Mouse (Mus musculus) neural tube, embryonic 13.5 days (tissue): ENCODE data around the gene Anxa7. TPM values are rescaled to one million over a fixed set of nuclear protein-coding genes. Genes with fewer than 3 reads are reported as not detected.

Source experiments
- ATAC-seq: fragments of 200-750 bp; cut with Nextera tagmentation; 2 replicates; pipeline ENCODE4 v1.8.0; 2017; ENCODE audit warnings: low read depth, mild to moderate bottlenecking, moderate TSS enrichment, moderate library complexity
- H3K27ac ChIP-seq: fragments of 300-500 bp; sonication (generic); replicated peaks from 2 replicates; pipeline ENCODE4 v1.5.1; 2015; ENCODE audit warnings: moderate library complexity, mild to moderate bottlenecking, inconsistent platforms
- H3K27me3 ChIP-seq: fragments of 300-500 bp; sonication (generic); 2 replicates; pipeline ENCODE4 v1.6.1; 2015; ENCODE audit warnings: mild to moderate bottlenecking, inconsistent platforms
- H3K36me3 ChIP-seq: fragments of 300-500 bp; sonication (generic); 2 replicates; pipeline ENCODE4 v1.6.1; 2015; ENCODE audit warnings: mild to moderate bottlenecking, inconsistent platforms
- H3K4me1 ChIP-seq: fragments of 300-500 bp; sonication (generic); replicated peaks from 2 replicates; pipeline ENCODE4 v1.6.1; 2015; ENCODE audit warnings: inconsistent platforms
- H3K4me2 ChIP-seq: fragments of 300-500 bp; sonication (generic); 2 replicates; pipeline ENCODE4 v1.6.1; 2015; ENCODE audit warnings: inconsistent platforms, mild to moderate bottlenecking, moderate library complexity
- H3K4me3 ChIP-seq: fragments of 300-500 bp; sonication (generic); 2 replicates; pipeline ENCODE4 v1.5.1; 2015; ENCODE audit warnings: mild to moderate bottlenecking, inconsistent platforms
- H3K9ac ChIP-seq: fragments of 300-500 bp; sonication (generic); 2 replicates; pipeline ENCODE4 v1.6.1; 2015; ENCODE audit warnings: moderate library complexity, mild to moderate bottlenecking, inconsistent platforms
- H3K9me3 ChIP-seq: fragments of 300-500 bp; sonication (generic); 2 replicates; pipeline ENCODE4 v1.6.1; 2016; ENCODE audit warnings: inconsistent platforms
- WGBS: fragments of 180-500 bp; shearing (Covaris S2); methylation state at CpG from one replicate; pipeline ENCODE4 v1.1.7; 2015; 5-methylcytosine and 5-hydroxymethylcytosine counted together
- polyA plus RNA-seq: library from polyadenylated mRNA; unstranded; fragments of >200 nt; fragmentation: Nextera tagmentation; extraction: Ambion mirVana; gene quantifications from 2 replicates; pipeline ENCODE4 v1.2.1, GENCODE M21; 2015

Gene Anxa7
- 16.8 and 17.1 TPM in 2 replicates for polyA plus RNA-seq

DNA sequence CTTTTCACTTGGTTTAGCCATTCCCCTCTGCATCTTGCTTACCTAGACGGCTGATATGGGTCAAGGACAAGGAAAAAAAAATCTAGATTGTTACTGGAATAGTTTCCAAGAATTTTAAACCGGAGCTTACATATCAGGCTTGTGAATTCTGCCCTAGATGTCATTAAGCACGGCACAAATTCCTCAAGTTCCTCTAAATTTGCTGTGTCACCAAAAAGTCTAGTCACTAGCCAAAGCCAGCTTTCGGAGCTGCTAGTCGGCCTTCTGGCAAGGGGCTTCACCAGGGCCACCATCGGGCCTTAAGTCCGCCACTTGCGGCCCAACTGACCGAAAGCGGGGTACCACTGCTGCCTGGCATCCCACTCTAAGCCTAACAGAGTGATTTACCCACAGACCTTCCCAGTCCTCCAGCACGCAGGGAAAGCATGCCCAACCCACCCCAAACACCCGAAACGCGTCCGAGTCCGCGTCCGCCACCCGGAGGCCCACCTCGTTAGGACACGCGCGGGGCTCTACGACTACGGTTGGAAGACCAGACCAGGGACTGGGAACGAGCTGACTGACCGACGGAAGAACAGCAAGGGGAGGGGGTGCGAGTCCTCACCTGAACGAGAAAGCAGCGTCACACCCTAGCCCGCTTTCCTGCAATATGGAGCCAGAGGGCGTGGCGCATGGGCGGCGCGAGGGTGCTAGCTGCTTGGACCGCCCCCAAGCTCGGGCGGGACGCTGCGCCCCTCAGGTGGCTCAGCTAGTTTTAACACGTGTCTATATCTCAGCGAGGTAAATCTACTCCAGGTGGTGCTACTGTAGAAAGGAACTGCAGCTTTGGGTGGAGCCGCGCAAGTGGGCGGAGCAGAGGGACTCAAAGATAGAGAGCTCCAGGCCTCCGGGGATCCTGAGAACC lies at the start of gene Anxa7:
TSS of gene Anxa7 (minus strand) at position 843 of the 904 bp plus-strand sequence.
- no peaks in the 10 kb centered on the region for H3K9me3 ChIP-seq
- peak within 1 kb of the TSS; percentile 65 for H3K4me3 ChIP-seq
- 0 out of 2 replicates have a peak, but pooled peaks cover 3% of the 10 kb centered on the region for H3K4me1 ChIP-seq
- H3K9ac ChIP-seq = peak within 1 kb of the TSS; percentile 75
- peaks cover 10% of the 10 kb centered on the region for H3K36me3 ChIP-seq
- 1% methylated on average over 48 of the region's 48 CpGs for WGBS
- peak within 1 kb of the TSS; percentile 88 for H3K4me2 ChIP-seq
- H3K27me3 ChIP-seq = peaks cover 11% of the 10 kb centered on the region; the same call in 1 of the 2 replicates
- peak; percentile 75 for ATAC-seq
- H3K27ac ChIP-seq = no peak within 1 kb of the TSS; the same call in 1 of the 2 replicates

DNA sequence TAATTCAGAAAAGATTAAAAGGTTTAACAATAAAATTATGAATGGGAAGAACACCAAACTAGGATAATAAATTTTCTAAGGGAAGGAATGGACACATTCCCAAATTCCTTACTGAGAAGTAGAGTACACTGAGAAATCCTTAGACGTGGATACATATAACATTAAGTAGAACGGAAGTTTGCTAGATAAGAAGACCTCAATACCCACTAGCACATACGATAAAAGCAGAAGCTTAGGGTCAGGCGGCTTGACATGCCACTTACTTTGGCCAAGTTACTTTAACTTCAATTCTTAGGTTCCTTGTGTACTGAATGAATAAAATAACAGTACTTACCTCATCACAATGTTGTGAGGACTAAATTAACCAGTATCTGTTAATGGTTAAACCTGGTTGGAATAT lies 49.7 kb upstream of the Anxa7 start:
- Histone ChIP-seq H3K27ac (no peak overlapping the region), H3K9ac (no peak overlapping the region), H3K36me3 (no peaks in the 10 kb centered on the region), H3K4me1 (no peaks in the 10 kb centered on the region), H3K4me3 (no peak overlapping the region), H3K27me3 (no peaks in the 10 kb centered on the region), H3K4me2 (no peak overlapping the region), H3K9me3 (no peaks in the 10 kb centered on the region)
- no peak for ATAC-seq
- 93% methylated on average over 4 of the region's 4 CpGs for WGBS

DNA sequence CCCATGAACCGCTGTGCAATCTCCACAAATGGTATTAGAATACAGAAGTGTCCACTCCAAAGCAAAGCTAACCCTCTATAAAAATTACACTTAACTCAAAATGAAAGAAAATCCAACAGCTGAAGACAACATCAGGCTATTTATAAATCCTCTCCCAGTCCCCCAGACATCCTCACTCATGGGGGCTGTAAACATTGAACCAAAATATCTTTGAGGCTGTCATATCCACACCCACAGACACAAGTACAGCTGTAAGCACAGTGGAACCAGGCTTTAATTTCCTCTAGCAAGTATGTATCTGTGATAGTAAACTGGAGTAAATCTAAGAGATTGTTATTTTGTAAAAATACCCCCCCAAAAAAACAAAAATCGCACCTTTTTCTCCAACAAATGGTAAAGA lies 40.2 kb upstream of the Anxa7 start:
- peaks cover 39% of the 10 kb centered on the region for H3K36me3 ChIP-seq
- 96% methylated on average over 2 of the region's 2 CpGs for WGBS
- no peak for ATAC-seq

DNA sequence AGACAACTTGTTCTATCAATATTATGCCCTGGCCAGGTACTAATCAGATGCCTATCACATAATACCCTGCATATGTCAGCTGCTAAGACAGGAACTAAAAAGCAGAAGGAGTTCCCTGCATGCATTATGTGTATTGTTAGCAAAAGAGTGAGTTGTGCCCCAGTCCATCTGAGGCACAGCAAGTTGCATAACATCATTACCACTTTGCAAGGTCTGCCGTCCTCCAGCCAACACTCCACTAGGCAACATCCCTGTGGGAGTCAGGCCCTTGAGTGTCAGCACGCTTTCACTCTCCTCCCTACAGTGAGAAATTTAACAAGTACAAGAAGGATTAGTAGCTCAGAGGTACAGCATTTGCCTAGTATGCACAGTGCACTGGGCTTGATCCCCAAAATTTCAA lies 28.5 kb upstream of the Anxa7 start:
- no peak for ATAC-seq
- 71% methylated on average over 2 of the region's 2 CpGs for WGBS
- Histone ChIP-seq H3K27me3 (no peaks in the 10 kb centered on the region), H3K36me3 (peaks cover 12% of the 10 kb centered on the region), H3K4me1 (no peaks in the 10 kb centered on the region), H3K4me2 (no peak overlapping the region), H3K27ac (no peak overlapping the region), H3K9ac (no peak overlapping the region), H3K4me3 (no peak overlapping the region), H3K9me3 (no peaks in the 10 kb centered on the region)

More for the DNA sequence above, 40.2 kb upstream of the Anxa7 start:
- Histone ChIP-seq H3K9me3 (no peaks in the 10 kb centered on the region), H3K27ac (no peak overlapping the region), H3K4me1 (no peaks in the 10 kb centered on the region), H3K4me2 (no peak overlapping the region), H3K4me3 (no peak overlapping the region), H3K27me3 (no peaks in the 10 kb centered on the region), H3K9ac (no peak overlapping the region)

DNA sequence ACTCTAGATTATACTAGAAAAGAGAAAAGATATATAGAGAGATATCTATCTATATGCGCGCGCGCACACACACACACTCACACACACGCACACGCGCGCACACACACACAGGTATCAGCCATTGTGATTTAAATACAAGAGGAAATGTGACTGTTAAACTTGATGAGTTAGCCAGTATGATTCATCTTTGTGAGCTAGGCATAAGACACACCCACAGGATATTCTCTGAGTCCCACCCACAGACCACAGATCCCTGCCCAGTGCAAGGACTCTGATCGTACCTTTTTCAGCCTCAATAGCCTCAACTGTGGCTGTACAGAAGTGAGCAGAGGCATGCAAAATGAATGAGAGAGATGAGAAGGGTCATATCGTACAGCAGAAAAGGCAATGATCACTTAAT lies 23.0 kb upstream of the Anxa7 start:
- ATAC-seq = no peak
- H3K36me3 ChIP-seq = peaks cover 22% of the 10 kb centered on the region
- WGBS = 96% methylated on average over 10 of the region's 10 CpGs

DNA sequence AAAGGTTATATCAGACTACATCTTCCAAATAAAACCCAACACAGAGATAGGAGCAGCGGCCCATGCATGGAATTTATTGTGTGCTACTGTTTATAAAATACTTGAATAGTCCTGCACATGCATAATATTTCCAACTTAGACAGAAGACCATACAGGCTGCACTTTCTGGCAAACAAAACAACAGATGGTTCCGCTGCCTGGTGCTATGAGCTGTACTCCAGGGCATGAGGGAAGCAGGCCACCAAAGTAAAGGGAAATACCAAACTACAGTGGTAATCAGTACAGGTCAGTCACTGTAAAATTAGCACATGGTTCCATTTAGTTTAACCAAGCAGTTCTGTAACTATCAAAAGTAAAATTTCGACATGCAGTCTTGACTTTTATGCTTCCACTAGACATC lies 20.0 kb upstream of the Anxa7 start:
- Histone ChIP-seq H3K4me2 (no peak overlapping the region), H3K27ac (no peak overlapping the region), H3K4me3 (no peak overlapping the region), H3K9ac (no peak overlapping the region), H3K9me3 (no peaks in the 10 kb centered on the region), H3K36me3 (peaks cover 33% of the 10 kb centered on the region), H3K4me1 (no peaks in the 10 kb centered on the region), H3K27me3 (no peaks in the 10 kb centered on the region)
- WGBS = 96% methylated on average over 3 of the region's 3 CpGs
- no peak for ATAC-seq

More for the DNA sequence above, 23.0 kb upstream of the Anxa7 start:
- no peaks in the 10 kb centered on the region for H3K27me3 ChIP-seq
- H3K9me3 ChIP-seq = no peaks in the 10 kb centered on the region
- H3K4me3 ChIP-seq = no peak overlapping the region
- no peak overlapping the region for H3K4me2 ChIP-seq
- no peaks in the 10 kb centered on the region for H3K4me1 ChIP-seq
- H3K9ac ChIP-seq = no peak overlapping the region
- H3K27ac ChIP-seq = no peak overlapping the region

DNA sequence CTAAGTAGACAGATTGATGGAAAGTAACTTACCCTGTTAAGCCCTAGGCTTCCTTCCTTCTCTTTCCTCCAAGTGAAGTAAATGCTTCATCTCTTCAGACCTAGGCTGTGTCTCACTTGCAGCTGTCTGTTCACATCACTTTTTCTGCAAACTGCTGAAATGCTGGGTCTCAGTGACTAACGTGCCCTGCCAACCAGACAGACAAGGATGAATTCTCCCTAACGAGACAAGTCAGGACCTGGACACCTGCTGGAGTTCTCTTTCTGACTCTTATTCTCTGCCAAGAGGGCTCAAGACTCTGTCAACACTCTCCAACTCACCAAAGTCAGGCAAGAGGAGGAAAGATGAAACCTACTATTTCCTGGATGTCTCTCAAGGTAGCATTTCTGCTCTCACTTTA lies 16.7 kb upstream of the Anxa7 start, which contains the start of gene Mss51:
TSS of gene Mss51 (minus strand) at position 299 of the 400 bp plus-strand sequence.
- no peak within 1 kb of the TSS for H3K4me3 ChIP-seq
- no peak for ATAC-seq
- no peak within 1 kb of the TSS for H3K4me2 ChIP-seq
- no peak within 1 kb of the TSS for H3K9ac ChIP-seq
- no peaks in the 10 kb centered on the region for H3K9me3 ChIP-seq
- H3K27me3 ChIP-seq = no peaks in the 10 kb centered on the region
- 89% methylated on average over 2 of the region's 2 CpGs for WGBS
- no peaks in the 10 kb centered on the region for H3K4me1 ChIP-seq
- no peak within 1 kb of the TSS for H3K27ac ChIP-seq
- H3K36me3 ChIP-seq = peaks cover 36% of the 10 kb centered on the region

DNA sequence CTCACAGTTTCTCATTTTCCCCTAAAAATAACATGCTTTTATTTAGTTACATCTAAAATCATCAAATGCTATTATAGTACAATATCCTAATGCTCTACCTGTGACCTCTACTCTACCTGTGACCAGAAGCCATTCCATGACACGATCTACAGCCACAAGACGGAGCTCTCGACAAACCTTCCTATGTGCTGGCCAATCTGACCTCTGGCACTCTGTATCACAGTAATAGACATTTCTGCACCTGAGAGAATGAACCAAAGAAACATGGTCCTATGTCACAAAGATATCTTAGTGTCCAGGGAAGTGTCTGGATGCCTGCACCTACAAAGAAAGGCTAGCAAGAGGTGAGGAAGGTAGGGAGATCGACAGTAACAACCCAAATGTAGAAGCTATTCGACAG lies 6.1 kb upstream of the Anxa7 start:
- Histone ChIP-seq H3K9ac (no peak overlapping the region), H3K4me1 (no peaks in the 10 kb centered on the region), H3K4me2 (no peak overlapping the region), H3K4me3 (no peak overlapping the region), H3K27ac (no peak overlapping the region), H3K36me3 (peaks cover 37% of the 10 kb centered on the region), H3K27me3 (no peaks in the 10 kb centered on the region), H3K9me3 (no peaks in the 10 kb centered on the region)
- 96% methylated on average over 5 of the region's 5 CpGs for WGBS
- ATAC-seq = no peak

DNA sequence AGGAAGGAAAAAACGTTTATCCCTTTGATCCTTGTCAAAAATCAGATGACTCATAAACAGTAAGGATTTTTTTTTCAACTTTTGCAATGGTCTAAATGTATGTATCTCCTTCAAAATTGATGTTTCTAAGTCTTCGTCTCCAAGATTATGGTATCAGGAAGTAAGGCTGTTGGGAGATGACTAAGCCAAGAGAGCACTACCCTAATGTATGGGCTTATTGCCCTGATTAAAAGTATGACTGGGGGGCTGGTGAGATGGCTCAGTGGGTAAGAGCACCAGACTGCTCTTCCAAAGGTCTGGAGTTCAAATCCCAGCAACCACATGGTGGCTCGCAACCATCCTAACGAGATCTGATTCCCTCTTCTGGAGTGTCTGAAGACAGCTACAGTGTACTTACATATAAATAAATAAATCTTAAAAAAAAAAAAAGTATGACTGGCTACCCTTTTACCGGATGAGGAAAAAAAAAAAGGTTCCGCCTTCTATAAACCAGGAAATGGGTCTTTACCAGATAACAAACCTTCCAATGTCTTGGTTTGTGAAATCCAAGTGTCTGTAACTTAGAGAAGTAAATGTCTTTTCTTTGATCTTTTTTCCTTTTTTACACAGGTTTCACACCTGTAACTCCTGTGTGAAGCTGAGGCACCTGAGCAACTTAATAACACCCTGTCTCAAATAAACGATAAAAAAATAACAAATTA lies 2.3 kb upstream of the Anxa7 start:
- no peak overlapping the region for H3K4me3 ChIP-seq
- 89% methylated on average over 7 of the region's 7 CpGs for WGBS
- H3K9me3 ChIP-seq = no peaks in the 10 kb centered on the region
- H3K9ac ChIP-seq = no peak overlapping the region
- H3K4me2 ChIP-seq = no peak overlapping the region
- no peak overlapping the region for H3K27ac ChIP-seq
- H3K27me3 ChIP-seq = peaks cover 11% of the 10 kb centered on the region; the same call in 1 of the 2 replicates
- no peak for ATAC-seq
- H3K36me3 ChIP-seq = peaks cover 28% of the 10 kb centered on the region
- 0 out of 2 replicates have a peak, but pooled peaks cover 3% of the 10 kb centered on the region for H3K4me1 ChIP-seq

DNA sequence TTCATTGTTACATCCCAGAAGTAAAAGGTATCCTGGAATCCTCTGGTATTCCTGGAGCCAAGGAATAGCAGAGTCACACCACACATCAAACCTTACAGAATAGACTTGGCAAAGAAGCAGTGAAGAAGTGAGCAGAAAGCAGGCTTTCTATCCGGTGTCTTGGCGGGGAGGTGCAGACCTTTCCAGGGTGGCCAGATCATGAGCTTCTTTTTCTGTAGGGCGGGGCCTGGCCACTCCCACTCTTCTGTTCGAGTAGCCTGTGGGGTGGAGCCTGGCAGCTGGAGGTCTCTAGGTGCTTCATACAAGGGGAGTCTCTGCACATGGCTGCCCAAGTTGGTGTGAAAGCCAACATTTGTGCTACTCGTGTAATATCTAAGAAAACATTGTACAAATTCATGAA lies 1.3 kb upstream of the Anxa7 start:
- H3K4me1 ChIP-seq = 0 out of 2 replicates have a peak, but pooled peaks cover 3% of the 10 kb centered on the region
- peaks cover 21% of the 10 kb centered on the region for H3K36me3 ChIP-seq
- no peak overlapping the region for H3K9ac ChIP-seq
- 23% methylated on average over 5 of the region's 5 CpGs for WGBS
- H3K27ac ChIP-seq = no peak overlapping the region
- no peak for ATAC-seq
- H3K4me2 ChIP-seq = no peak overlapping the region
- peaks cover 11% of the 10 kb centered on the region; the same call in 1 of the 2 replicates for H3K27me3 ChIP-seq
- no peak overlapping the region for H3K4me3 ChIP-seq
- H3K9me3 ChIP-seq = no peaks in the 10 kb centered on the region

DNA sequence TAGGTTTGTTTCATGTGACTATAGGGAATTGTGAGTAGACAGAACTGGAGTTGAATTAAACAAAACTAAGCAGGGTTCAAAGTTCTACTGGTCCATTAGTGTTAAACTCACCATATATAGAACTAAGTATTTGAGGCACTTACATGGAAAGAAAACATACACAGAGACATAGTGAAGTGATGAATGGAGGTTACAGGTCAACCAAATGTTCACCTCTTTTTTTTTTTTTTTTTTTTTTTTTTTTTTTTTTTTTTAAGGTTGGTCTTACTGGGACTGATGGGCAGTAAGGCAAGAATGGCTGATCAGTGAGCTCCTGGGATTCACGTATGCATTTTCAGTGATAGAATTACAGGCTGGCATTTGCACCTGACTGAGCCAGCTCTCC lies 254 bp upstream of the Anxa7 start:
- ATAC-seq = no peak; the same call in 1 of the 2 replicates

DNA sequence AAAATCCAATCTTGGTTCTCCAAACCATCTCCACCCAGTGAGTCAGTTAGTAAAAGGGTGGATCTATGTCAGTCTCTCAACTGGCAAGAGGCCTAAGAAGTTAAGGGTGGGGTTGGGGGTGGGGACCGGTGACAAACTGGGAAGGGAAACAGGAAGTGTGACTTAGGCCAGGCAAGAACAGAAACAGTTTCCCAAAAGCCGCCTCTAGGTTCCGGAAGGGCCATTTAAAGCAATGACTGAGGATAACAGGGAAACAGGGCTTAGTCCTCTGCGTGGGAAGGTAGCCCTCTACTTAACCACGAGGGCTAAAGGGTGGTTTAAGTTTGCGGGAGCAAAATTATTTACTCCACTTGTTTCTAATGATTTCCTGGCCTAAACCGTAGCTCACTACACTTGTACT lies 1.1 kb downstream of the Anxa7 start:
- WGBS = 27% methylated on average over 7 of the region's 7 CpGs
- Histone ChIP-seq H3K4me1 (0 out of 2 replicates have a peak, but pooled peaks cover 3% of the 10 kb centered on the region), H3K27me3 (peaks cover 11% of the 10 kb centered on the region; the same call in 1 of the 2 replicates), H3K9me3 (no peaks in the 10 kb centered on the region), H3K27ac (no peak overlapping the region; the same call in 1 of the 2 replicates), H3K4me3 (peak overlapping the region; percentile 65), H3K9ac (peak overlapping the region; percentile 75; the same call in 1 of the 2 replicates), H3K36me3 (peaks cover 3% of the 10 kb centered on the region; the same call in 1 of the 2 replicates), H3K4me2 (peak overlapping the region; percentile 88)
- ATAC-seq = no peak

More for the DNA sequence above, 254 bp upstream of the Anxa7 start:
- H3K4me2 ChIP-seq = peak overlapping the region; percentile 88
- H3K36me3 ChIP-seq = peaks cover 16% of the 10 kb centered on the region
- WGBS = 72% methylated on average over 1 of the region's 1 CpGs
- peaks cover 11% of the 10 kb centered on the region; the same call in 1 of the 2 replicates for H3K27me3 ChIP-seq
- peak overlapping the region; percentile 65 for H3K4me3 ChIP-seq
- no peak overlapping the region for H3K27ac ChIP-seq
- no peaks in the 10 kb centered on the region for H3K9me3 ChIP-seq
- H3K9ac ChIP-seq = peak overlapping the region; percentile 75
- 0 out of 2 replicates have a peak, but pooled peaks cover 3% of the 10 kb centered on the region for H3K4me1 ChIP-seq
